Mouse (Mus musculus) hindbrain, embryonic 11.5 days (tissue): ENCODE data around the gene Lonrf3. TPM values are rescaled to one million over a fixed set of nuclear protein-coding genes. Genes with fewer than 3 reads are reported as not detected.

Experiments used
- ATAC-seq: fragments of 200-750 bp; cut with Nextera tagmentation; 2 replicates; pipeline ENCODE4 v1.8.0; 2017; ENCODE audit warnings: mild to moderate bottlenecking, moderate TSS enrichment, moderate library complexity; ENCODE audit not compliant: low FRiP score
- DNase-seq: peaks from one replicate; pipeline ENCODE4 v3.0.0-alpha.2; 2015; ENCODE audit warnings: low spot score
- H3K27ac ChIP-seq: fragments of 300-500 bp; sonication (generic); 2 replicates; pipeline ENCODE4 v1.5.1; 2014; ENCODE audit warnings: mild to moderate bottlenecking, low read depth, low read length
- H3K27me3 ChIP-seq: fragments of 300-500 bp; sonication (generic); 2 replicates; pipeline ENCODE4 v1.6.1; 2014; ENCODE audit warnings: mild to moderate bottlenecking, low read length, moderate library complexity, mixed read lengths; ENCODE audit not compliant: control insufficient read depth, insufficient read depth
- H3K36me3 ChIP-seq: fragments of 300-500 bp; sonication (generic); 2 replicates; pipeline ENCODE4 v1.6.1; 2014; ENCODE audit warnings: mild to moderate bottlenecking, low read length, moderate library complexity, mixed read lengths; ENCODE audit not compliant: control insufficient read depth, insufficient read depth
- H3K4me1 ChIP-seq: fragments of 300-500 bp; sonication (generic); replicated peaks from 2 replicates; pipeline ENCODE4 v1.6.1; 2014; ENCODE audit warnings: low read length, mixed read lengths; ENCODE audit not compliant: control insufficient read depth, insufficient read depth
- H3K4me2 ChIP-seq: fragments of 300-500 bp; sonication (generic); replicated peaks from 2 replicates; pipeline ENCODE4 v1.6.1; 2014; ENCODE audit warnings: mild to moderate bottlenecking, low read depth, low read length
- H3K4me3 ChIP-seq: fragments of 300-500 bp; sonication (generic); 2 replicates; pipeline ENCODE4 v1.5.1; 2014; ENCODE audit warnings: low read depth, low read length
- H3K9ac ChIP-seq: fragments of 300-500 bp; sonication (generic); 2 replicates; pipeline ENCODE4 v1.6.1; 2014; ENCODE audit warnings: low read depth, low read length
- H3K9me3 ChIP-seq: fragments of 300-500 bp; sonication (generic); 2 replicates; pipeline ENCODE4 v1.6.1; 2016; ENCODE audit warnings: low read length; ENCODE audit not compliant: control insufficient read depth
- WGBS: fragments of 180-500 bp; shearing (Covaris S2); extraction: QIAGEN DNeasy Blood & Tissue Kit; methylation state at CpG from one replicate; pipeline ENCODE4 v1.1.7; 2014; 5-methylcytosine and 5-hydroxymethylcytosine counted together
- polyA plus RNA-seq: library from polyadenylated mRNA; unstranded; fragments of >200 nt; fragmentation: Nextera tagmentation; extraction: Ambion mirVana; gene quantifications from 2 replicates; pipeline ENCODE4 v1.2.1, GENCODE M21; 2014

Lonrf3 gene
- polyA plus RNA-seq, 1 experiment from 2014 or later, result 1.2 TPM

- no peaks in the 10 kb centered on the region for H3K9me3 ChIP-seq
- no peak overlapping the region for H3K27ac ChIP-seq
- H3K4me3 ChIP-seq, result no peak overlapping the region
- DNase-seq (no peak), ATAC-seq (no peak)
- 68% methylated on average over 3 of the region's 3 CpGs for WGBS
- H3K4me1 ChIP-seq, result no peaks in the 10 kb centered on the region
- H3K4me2 ChIP-seq, result no peak overlapping the region
- H3K27me3 ChIP-seq, result no peaks in the 10 kb centered on the region
- no peak overlapping the region for H3K9ac ChIP-seq
- no peaks in the 10 kb centered on the region for H3K36me3 ChIP-seq
These were observed 61.8 kb downstream of the Lonrf3 start for GRCm38 (mm10) chrX:36389971-36390370.

DNA sequence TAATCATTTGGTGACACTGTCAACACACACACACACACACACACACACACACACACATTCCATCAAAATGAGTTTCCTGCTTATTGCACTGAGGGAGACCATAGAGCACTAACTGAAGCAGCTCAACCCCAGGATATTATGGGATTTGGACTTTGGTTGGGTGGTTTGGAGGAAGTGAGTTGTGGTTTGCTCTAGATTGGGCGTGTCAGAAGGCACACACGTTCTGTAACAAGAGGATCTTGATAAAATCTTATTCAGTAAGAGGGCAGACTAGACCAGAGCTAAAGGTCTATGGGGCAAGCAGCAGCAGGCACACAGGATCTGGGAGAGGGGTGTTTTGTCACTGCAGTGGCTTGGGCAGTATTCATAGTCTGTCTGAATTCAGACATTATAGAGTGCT is 62.4 kb downstream of the Lonrf3 start:
- H3K4me1 ChIP-seq, result no peaks in the 10 kb centered on the region
- no peak overlapping the region for H3K27ac ChIP-seq
- no peak overlapping the region for H3K4me2 ChIP-seq
- H3K9ac ChIP-seq, result no peak overlapping the region
- no peak overlapping the region for H3K4me3 ChIP-seq
- no peak for DNase-seq
- H3K27me3 ChIP-seq, result no peaks in the 10 kb centered on the region
- no peaks in the 10 kb centered on the region for H3K36me3 ChIP-seq
- 76% methylated on average over 2 of the region's 2 CpGs for WGBS
- no peaks in the 10 kb centered on the region for H3K9me3 ChIP-seq
- no peak for ATAC-seq

- Histone ChIP-seq H3K9me3 (no peaks in the 10 kb centered on the region), H3K27ac (no peak overlapping the region), H3K36me3 (no peaks in the 10 kb centered on the region), H3K4me2 (no peak overlapping the region), H3K27me3 (no peaks in the 10 kb centered on the region), H3K9ac (no peak overlapping the region), H3K4me3 (no peak overlapping the region), H3K4me1 (no peaks in the 10 kb centered on the region)
- 81% methylated on average over 6 of the region's 6 CpGs for WGBS
- DNase-seq (no peak), ATAC-seq (no peak)
These were observed 64.5 kb downstream of the Lonrf3 start for GRCm38 (mm10) chrX:36392672-36393071.

- Histone ChIP-seq H3K9me3 (no peaks in the 10 kb centered on the region), H3K9ac (no peak overlapping the region), H3K27ac (no peak overlapping the region), H3K36me3 (no peaks in the 10 kb centered on the region), H3K4me1 (no peaks in the 10 kb centered on the region), H3K27me3 (no peaks in the 10 kb centered on the region), H3K4me3 (no peak overlapping the region), H3K4me2 (no peak overlapping the region)
- DNase-seq (peak; percentile 5), ATAC-seq (no peak)
- 40% methylated on average over 6 of the region's 6 CpGs for WGBS
These were observed 65.1 kb downstream of the Lonrf3 start for GRCm38 (mm10) chrX:36393279-36393678.

DNA sequence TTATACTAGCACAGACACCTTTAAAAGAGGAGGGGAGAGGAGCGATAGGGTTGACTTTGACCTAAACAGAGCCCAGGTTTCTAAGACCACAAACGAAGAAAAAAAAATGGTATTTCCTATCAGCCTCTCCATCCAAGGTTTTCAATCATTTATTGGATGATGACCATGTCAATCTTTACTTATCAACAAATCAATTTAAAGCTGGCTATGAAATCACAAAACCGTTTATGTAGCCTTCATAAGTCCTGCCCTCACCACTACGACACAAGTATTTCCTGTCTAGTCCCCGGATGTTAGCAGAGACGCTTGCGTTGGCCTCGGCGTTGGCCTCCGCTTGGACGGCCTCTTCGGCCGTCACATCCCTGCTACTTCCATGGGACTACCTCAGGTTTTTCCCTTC is 72.8 kb downstream of the Lonrf3 start, which contains the start of gene Gm6268:
Gene Gm6268, plus strand, starts transcription at position 301 of the 400 bp plus-strand sequence.
- H3K4me1 ChIP-seq, result no peaks in the 10 kb centered on the region
- DNase-seq, result no peak
- no peak within 1 kb of the TSS for H3K27ac ChIP-seq
- no peak within 1 kb of the TSS for H3K4me3 ChIP-seq
- no peaks in the 10 kb centered on the region for H3K9me3 ChIP-seq
- 94% methylated on average over 13 of the region's 13 CpGs for WGBS
- H3K4me2 ChIP-seq, result no peak within 1 kb of the TSS
- H3K9ac ChIP-seq, result no peak within 1 kb of the TSS
- no peak for ATAC-seq
- no peaks in the 10 kb centered on the region for H3K36me3 ChIP-seq
- no peaks in the 10 kb centered on the region for H3K27me3 ChIP-seq

GRCm38 (mm10) chrX:36402316-36402715 is 74.2 kb downstream of the Lonrf3 start:
- WGBS, result 61% methylated on average over 6 of the region's 6 CpGs
- Histone ChIP-seq H3K27me3 (no peaks in the 10 kb centered on the region), H3K36me3 (no peaks in the 10 kb centered on the region), H3K4me2 (no peak overlapping the region), H3K4me3 (no peak overlapping the region), H3K9me3 (no peaks in the 10 kb centered on the region), H3K4me1 (no peaks in the 10 kb centered on the region), H3K9ac (no peak overlapping the region), H3K27ac (no peak overlapping the region)
- DNase-seq, result no peak
- no peak for ATAC-seq

Other genes with a start within 250 kb of the Lonrf3 start
- 4.2 and 4.4 TPM in 2 replicates for gene Il13ra1, start 216.2 kb upstream of the Lonrf3 start, polyA plus RNA-seq
- gene Zcchc12, start 132.4 kb upstream of the Lonrf3 start, polyA plus RNA-seq, result 29.0 and 30.7 TPM in 2 replicates
- gene Gm6268, start 72.9 kb downstream of the Lonrf3 start, polyA plus RNA-seq, result not detected in 2 replicates
- not detected in 2 replicates for gene Gm14569, start 163.5 kb downstream of the Lonrf3 start, polyA plus RNA-seq